Mouse (Mus musculus) WW6 (cell line): ENCODE data around the gene Gm10073.

Experiments
- DNase-seq: peaks from one replicate; pipeline ENCODE4 v3.0.0-alpha.2; 2013; ENCODE audit warnings: low read depth, low spot score

The Gm10073 gene

DNA sequence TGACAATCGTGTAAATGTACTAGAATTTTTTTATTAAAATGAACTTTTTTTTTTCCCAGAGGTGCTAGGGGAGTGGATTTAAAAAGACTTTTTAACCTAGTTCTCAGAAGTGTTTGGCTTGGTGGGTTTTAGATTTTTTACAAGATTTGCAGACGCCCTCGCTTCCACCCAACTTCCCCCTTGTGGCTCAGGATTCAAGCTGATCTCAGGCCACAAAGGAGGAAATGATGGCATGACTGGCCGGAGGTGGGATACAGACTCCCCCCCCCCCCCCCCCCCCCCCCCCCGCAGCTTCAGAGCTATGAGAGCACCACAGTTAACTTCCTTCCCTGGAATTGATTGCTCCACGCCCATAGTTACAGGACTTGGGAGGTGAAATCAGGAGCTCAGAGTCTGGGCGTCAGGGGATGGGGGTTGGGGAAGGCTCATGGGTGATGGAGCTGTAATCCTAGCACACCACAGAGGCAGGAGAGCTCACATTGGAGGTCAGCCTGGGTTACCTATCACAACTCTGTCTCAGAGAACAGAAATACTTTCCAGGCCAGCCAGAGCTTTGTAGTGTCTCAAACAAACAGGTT is 17.1 kb downstream of the Gm10073 start:
- DNase-seq = no peak

DNA sequence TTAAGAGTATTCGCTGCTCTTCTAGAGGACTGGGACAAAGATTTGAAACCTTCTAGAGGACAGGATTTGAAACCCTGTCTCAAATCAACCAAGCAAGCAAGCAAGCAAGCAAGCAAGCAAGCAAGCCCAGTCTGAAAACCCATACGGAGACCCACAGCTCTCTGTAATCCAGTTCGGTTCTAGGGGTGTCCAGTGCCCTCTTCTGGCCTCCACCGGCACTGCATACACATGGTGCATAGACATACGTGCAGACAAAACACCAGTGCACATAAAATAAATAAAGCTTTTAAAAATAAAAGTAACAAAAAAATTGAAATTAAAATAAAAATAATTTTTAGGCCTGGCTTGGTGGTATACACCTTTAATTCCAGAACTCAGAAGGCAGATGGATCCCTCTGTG is 19.2 kb downstream of the Gm10073 start:
- DNase-seq = peak; percentile 40

- no peak for DNase-seq
Observed at GRCm38 (mm10) chr8:106550906-106551305, 22.4 kb downstream of the Gm10073 start.

- DNase-seq = no peak
Observed at GRCm38 (mm10) chr8:106548366-106548936, 24.8 kb downstream of the Gm10073 start.

DNA sequence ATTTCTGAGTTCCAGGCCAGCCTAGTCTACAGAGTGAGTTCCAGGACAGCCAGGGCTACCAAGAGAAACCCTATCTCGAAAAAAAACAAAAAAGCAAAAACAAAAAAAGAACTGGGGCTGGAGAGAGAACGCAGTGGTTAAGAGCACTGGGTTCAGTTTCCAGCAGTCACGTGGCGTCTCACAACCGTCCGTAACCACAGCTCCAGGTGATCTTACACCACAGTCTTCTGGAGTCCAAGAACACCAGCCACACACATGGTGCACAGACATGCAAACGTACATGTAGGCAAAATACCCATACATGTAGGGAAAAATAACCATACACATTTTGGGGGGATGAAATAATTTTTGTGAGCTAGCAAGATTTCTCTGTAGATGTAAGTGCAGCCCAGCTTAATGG is 26.5 kb downstream of the Gm10073 start:
- no peak for DNase-seq

DNA sequence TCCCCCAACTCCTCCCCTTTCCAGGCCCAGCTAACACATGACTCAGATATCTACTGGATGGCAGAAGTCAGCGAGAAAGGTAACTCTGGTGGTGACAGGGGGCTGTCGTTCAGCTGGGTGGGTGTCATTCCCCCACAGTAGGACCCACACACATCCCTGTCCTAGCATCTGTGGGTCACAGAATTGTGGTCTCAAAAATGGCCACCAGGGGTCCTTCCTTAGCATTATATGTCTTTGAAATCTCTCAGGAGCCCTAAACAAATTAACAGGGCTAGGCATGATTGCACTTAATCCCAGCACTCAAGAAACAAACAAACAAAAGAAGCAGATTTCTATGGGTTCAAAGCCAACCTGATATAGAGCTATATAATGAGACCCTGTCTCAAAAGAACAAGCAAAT is 28.1 kb downstream of the Gm10073 start:
- DNase-seq = no peak

DNA sequence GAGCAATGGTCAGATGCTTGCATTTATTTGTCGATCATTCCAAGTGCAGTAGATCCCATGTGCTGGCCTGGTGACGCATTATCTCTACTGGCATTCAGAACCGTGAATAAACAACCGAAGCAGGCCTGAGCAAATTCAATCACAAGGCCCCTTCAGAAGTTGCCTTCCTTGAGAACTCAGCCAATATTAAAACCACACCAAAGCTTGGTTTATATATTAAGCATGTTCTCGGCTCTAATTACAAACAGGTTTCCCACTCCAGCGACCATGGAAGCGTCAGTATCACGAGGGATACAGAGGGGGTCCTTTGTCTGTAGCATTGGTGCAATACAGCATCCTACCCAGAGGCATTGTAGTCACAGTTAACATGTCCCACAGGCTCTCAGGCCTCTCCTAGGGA is 30.2 kb downstream of the Gm10073 start:
- DNase-seq = no peak

DNA sequence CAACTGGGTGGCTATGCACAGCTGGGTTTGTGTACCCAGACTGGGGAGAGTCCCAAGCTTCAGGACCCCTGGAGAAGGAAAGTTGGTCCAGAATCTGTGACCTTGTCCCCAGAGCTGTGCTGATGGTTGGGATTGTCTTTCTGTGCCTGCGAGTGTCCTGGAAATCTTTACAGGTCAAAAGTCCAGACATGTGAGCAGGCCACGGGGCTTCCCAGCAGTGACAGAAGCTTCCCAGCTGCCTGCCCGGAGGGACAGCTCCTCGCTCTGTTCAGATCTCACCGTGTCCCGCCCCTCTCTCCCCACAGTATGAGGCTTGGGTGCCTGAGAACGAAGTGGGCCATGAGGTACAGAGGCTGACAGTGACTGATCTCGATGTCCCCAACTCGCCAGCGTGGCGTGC is 32.3 kb downstream of the Gm10073 start:
- no peak for DNase-seq

- DNase-seq = no peak
Observed at GRCm38 (mm10) chr8:106539193-106539592, 34.1 kb downstream of the Gm10073 start.

GRCm38 (mm10) chr8:106535448-106535847 is 37.8 kb downstream of the Gm10073 start:
- DNase-seq = no peak

GRCm38 (mm10) chr8:106534449-106534848 is 38.8 kb downstream of the Gm10073 start:
- DNase-seq = peak; percentile 65

GRCm38 (mm10) chr8:106533709-106534108 is 39.6 kb downstream of the Gm10073 start:
- no peak for DNase-seq

- DNase-seq = no peak
Observed at GRCm38 (mm10) chr8:106530566-106530965, 42.7 kb downstream of the Gm10073 start.

DNA sequence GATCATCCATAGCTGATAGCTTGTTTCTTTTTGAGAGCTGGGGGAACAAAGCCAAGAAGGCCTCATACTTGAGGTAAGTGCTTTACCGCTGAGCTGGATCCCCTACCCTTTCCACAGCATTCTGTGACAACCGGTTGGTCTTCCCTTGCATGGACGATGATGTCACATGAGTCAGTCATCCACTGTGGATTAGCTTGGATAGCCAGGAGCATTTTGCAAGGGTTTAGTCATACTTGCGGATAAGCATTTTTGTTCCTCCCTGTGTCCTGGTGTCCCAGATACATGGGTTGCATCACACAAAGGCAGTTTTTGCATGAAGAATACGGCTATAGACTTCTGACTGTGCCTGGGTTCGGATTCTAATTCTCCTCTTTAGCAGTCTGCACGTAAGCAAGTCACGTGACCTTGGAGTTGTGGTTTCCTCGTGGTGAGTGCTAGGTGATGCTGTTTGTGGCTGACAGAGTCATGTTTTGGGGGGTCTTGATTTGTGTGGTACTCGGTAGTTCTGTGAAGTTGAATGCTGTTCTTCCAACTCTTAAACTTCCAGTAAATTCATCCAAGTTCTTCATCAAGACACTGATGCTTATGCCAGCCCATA is 43.3 kb downstream of the Gm10073 start:
- no peak for DNase-seq

DNA sequence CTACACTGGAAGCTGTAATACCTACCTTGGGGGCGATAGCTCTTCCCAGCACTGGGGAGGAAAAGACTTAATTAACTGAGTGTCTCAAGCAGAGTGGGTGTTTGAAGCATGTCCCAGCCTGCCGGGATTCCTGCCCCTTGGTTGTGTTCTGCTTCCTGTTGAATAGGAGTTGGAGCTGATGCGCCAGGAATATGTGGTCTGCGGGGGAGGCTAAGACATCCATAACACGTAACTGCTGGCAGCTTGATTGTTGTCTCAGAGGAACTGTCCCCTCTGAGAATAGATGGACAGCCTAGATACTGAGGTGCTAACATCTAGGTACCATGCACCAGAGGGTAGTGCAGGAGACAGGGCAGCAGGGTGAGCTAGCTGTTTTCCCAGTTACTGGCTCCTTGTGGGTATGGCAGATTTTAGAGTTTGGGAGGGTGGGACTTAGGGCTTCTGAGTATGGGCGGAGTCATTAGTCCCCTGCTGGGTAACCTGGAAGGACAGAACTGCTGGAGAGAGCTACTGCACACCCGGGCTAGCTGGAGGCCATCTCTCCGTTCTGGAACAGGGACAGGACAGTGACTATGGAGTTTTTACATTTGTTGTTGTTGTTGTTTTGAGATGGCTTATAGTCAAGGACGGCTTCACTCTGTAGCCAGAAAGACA is 44.5 kb downstream of the Gm10073 start:
- DNase-seq = no peak

DNA sequence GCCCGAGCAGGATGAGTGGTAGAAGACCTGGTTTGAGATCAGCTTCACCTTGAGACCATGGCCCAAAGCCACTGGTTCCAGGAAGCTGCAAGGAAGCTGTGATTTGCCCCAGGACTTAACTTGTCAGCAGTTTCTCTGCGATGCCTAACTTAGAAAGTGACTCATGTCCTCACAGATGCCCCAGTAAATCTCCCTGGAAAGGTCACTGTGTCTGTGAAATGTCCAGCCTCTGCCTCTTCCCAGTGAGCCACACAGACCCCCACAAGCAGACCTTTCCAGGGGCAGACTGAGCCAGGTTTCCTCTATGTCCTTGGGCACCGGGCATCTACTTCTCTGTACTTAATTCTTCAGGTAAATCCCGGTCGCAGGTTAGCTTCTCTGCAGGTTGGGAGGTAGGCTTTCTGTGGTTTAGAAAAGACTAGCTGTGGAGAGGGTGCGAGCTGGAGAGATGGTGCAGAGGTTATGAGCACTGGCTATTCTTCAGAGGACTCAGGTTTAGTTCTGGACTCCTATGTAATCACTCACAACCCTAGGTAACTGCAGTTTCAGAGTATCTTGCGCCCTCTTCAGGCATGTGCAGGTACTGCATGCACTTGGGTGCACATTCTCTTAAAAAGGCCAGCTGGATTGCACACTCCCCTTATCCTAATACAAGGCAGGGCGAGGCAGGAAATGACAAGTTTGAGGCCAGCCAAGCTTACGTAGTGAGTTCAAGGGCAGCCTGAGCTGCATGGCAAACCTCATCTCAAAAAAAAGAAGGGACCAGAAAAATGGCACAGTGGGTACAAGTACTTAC is 45.8 kb downstream of the Gm10073 start:
- no peak for DNase-seq

DNA sequence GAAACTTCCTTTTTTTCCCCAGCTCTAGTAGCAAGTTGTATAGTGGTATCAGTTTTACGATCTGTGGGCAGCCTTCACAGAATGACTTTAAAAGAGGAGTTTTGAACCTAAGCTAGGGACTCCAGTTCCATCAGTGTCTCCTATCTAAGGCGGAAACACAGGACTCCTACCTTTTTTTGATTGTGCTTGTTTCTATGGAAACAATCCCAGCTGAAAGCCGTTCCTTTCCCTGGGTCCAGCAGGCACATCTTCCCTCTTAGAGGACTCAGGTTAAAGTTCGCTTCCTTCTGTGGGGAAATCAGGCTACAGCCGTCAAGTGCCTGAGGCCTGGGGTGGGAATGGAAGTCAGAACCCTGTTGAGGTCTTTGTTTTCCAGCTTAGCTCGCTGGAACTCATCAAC is 46.5 kb downstream of the Gm10073 start:
- DNase-seq = no peak
